Mouse (Mus musculus): Measurements from ENCODE around the gene Cep19.

GRCm38 (mm10) chr16:32120454-32120853, 20.9 kb downstream of the Cep19 start:
- TF ChIP-seq CTCF (IDR thresholded peaks at IDR 0.05; ENCODE audit: extremely low read depth, insufficient read length, insufficient replicate concordance, low read depth, low read length), result no peak
- no peak for TF ChIP-seq POLR2A (IDR thresholded peaks at IDR 0.05; ENCODE audit: low read depth, low read length)

Measured in small intestine, adult 2 months (tissue).